Mouse (Mus musculus): Measurements from ENCODE around the gene Ifit3b. TPM values are rescaled to one million over a fixed set of nuclear protein-coding genes. Genes with fewer than 3 reads are reported as not detected.
"Not testable (repeated sequence)": the region's sequence is repeated elsewhere in the genome, so short reads cannot be mapped to it uniquely, and the experiment has no call there.

Gene Ifit3b
- polyA plus RNA-seq, 1 experiment from 2014 or later = 0.52 TPM

DNA sequence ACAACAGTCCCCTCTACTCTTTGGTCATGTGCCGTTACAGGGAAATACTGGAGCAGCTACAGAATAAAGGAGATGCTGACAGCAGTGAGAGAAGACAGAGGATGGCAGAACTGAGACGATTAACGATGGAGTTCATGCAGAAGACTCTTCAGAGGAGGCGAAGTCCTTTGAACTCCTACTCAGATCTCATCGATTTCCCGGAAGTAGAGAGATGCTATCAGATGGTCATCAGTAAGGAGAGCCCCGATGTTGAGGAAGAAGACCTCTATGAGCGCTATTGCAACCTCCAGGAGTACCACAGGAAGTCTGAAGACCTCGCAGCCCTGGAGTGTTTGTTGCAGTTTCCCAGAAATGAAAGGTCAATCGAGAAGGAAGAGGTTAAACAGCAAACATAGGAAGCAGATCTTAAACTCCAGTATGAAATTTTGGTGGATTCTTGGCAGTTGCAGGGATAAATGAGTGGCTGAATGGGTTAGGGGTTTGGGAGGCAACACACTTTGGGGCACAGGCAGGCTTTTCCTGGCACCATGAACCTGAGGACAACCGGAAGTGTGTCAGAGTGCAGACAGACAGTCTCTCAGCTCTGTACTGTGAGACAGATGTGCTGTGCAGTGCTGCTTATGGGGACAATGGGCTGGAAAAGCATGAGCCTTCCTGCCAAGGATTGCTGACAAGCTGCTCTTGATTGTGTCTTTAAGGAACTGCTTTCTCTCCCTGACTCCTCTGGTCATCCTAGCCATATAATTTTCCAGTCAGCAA, 4.7 kb downstream of the Ifit3b start:
- WGBS = 74% methylated on average over 5 of the region's 11 CpGs
- not testable (repeated sequence) for H3K9ac ChIP-seq; H3K4me3 ChIP-seq (replicated peaks); H3K36me3 ChIP-seq; H3K4me1 ChIP-seq; H3K27me3 ChIP-seq; ATAC-seq (ENCODE audit: insufficient number of reproducible peaks, low FRiP score, low TSS enrichment, low read depth); H3K27ac ChIP-seq (replicated peaks); H3K4me2 ChIP-seq (replicated peaks); H3K9me3 ChIP-seq (replicated peaks)

DNA sequence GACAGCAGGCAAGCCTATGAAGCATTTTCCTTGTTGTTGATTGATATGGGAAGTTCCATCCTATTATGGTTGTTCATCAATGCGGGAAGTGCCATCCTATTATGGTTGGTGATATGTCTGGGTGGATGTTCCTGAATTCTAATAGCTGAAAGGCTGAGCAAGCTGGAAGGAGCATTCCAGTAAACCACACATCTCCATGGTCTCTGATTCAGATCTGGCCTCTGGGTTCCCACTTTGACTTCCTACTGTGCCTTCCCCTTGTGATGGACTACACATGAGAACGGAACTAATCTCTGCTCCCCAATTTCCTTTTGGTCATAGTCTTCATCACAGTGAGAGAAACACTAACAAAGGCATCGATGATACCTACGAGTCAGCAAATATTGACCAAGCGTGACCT, 13.1 kb downstream of the Ifit3b start:
- WGBS = 91% methylated on average over 5 of the region's 5 CpGs
- no peaks in the 10 kb centered on the region for H3K36me3 ChIP-seq
- no peak overlapping the region for H3K4me2 ChIP-seq (replicated peaks)
- H3K9ac ChIP-seq = no peak overlapping the region
- H3K9me3 ChIP-seq (replicated peaks) = no peaks in the 10 kb centered on the region
- ATAC-seq (ENCODE audit: insufficient number of reproducible peaks, low FRiP score, low TSS enrichment, low read depth) = no peak
- no peak overlapping the region for H3K4me3 ChIP-seq (replicated peaks)
- H3K27me3 ChIP-seq = no peaks in the 10 kb centered on the region
- no peak overlapping the region for H3K27ac ChIP-seq (replicated peaks)
- no peaks in the 10 kb centered on the region for H3K4me1 ChIP-seq

DNA sequence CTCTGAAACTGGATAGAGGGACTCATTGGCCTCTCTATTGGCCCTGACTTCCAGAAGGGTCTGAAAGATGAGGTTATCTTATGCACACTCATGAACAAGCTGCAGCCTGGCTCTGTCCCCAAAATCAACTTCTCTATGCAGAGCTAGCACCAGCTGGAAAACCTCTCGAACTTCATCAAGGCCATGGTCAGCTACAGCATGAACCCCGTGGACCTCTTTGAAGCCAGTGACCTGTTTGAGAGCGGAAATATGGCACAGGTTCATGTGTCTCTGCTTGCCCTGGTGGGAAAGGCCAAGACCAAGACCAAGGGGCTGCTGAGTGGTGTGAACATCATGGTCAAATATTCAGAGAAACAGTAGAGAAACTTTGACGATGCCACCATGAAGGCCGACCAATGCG, 16.0 kb downstream of the Ifit3b start:
- Histone ChIP-seq H3K9me3 (replicated peaks) (no peaks in the 10 kb centered on the region), H3K36me3 (no peaks in the 10 kb centered on the region), H3K27me3 (no peaks in the 10 kb centered on the region), H3K27ac (replicated peaks) (no peak overlapping the region), H3K9ac (no peak overlapping the region), H3K4me1 (no peaks in the 10 kb centered on the region), H3K4me2 (replicated peaks) (no peak overlapping the region), H3K4me3 (replicated peaks) (no peak overlapping the region)
- WGBS = 94% methylated on average over 6 of the region's 6 CpGs
- ATAC-seq (ENCODE audit: insufficient number of reproducible peaks, low FRiP score, low TSS enrichment, low read depth) = no peak

DNA sequence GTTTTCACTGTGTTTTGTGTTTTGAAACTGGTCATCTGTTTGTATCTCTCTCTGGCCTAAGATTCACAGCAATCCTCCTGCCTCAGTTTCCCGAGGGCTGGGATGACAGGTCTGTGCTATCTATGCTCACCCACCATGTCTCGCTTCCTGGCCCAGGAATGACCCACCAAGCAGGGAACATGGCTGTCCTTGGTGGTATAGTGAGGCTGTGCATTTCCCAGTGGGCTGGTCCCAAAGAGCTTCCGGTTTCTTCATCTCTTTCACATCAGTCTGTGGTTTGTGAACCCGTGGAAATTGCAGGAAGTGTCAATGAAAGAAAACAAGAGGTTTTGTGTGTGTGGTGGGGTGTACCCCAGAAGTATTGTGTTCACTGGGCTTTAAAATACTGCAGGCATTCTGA, 16.9 kb downstream of the Ifit3b start:
- no peaks in the 10 kb centered on the region for H3K9me3 ChIP-seq (replicated peaks)
- no peak overlapping the region for H3K27ac ChIP-seq (replicated peaks)
- H3K27me3 ChIP-seq = no peaks in the 10 kb centered on the region
- H3K4me2 ChIP-seq (replicated peaks) = no peak overlapping the region
- H3K4me3 ChIP-seq (replicated peaks) = no peak overlapping the region
- WGBS = 75% methylated on average over 4 of the region's 4 CpGs
- no peak for ATAC-seq (ENCODE audit: insufficient number of reproducible peaks, low FRiP score, low TSS enrichment, low read depth)
- no peak overlapping the region for H3K9ac ChIP-seq
- H3K4me1 ChIP-seq = no peaks in the 10 kb centered on the region
- H3K36me3 ChIP-seq = no peaks in the 10 kb centered on the region

DNA sequence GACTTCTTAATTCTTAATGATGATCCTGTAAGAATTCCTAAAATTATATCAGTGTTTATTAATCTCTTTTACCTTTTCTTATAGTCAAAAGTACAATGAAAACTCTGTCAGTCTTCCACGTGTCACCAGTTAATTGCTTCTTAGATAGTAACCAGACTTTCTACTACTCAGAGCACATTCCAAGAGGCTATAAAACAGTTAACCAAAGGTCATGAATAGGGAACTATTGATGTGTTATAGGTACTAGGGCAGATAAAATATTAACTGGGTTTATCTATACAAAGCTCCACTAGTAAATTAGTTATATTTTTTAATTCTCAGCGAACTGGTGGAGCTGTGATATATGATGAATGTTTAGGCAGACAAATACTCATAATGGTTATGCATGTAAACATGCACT, 19.7 kb downstream of the Ifit3b start:
- H3K27ac ChIP-seq (replicated peaks) = no peak overlapping the region
- no peak for ATAC-seq (ENCODE audit: insufficient number of reproducible peaks, low FRiP score, low TSS enrichment, low read depth)
- no peaks in the 10 kb centered on the region for H3K9me3 ChIP-seq (replicated peaks)
- no peak overlapping the region for H3K4me3 ChIP-seq (replicated peaks)
- 66% methylated on average over 2 of the region's 2 CpGs for WGBS
- H3K36me3 ChIP-seq = no peaks in the 10 kb centered on the region
- H3K4me2 ChIP-seq (replicated peaks) = no peak overlapping the region
- H3K4me1 ChIP-seq = no peaks in the 10 kb centered on the region
- H3K9ac ChIP-seq = no peak overlapping the region
- no peaks in the 10 kb centered on the region for H3K27me3 ChIP-seq

DNA sequence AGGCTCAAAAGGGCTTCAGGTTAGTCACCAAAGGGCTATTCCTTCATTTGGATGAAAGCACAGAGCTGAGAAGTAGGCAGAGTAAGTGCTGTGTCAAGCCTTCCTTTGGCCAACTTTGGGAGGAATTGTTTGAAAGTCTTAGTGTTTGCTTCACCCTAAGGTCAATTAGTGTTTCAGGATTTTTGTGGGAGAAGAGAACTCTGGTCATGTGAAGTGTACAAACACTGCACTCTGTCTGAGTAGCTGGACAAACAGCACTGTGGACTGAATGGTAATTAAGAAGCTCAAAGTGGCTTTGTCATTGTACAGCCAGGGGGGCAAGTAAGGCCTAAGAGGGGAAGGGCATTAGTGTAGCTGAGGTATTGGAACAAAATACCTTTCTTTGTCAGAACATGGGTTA, 23.7 kb downstream of the Ifit3b start:
- H3K9me3 ChIP-seq (replicated peaks) = no peaks in the 10 kb centered on the region
- H3K27me3 ChIP-seq = no peaks in the 10 kb centered on the region
- no peak overlapping the region for H3K9ac ChIP-seq
- H3K4me1 ChIP-seq = no peaks in the 10 kb centered on the region
- no peak for ATAC-seq (ENCODE audit: insufficient number of reproducible peaks, low FRiP score, low TSS enrichment, low read depth)
- no peak overlapping the region for H3K27ac ChIP-seq (replicated peaks)
- no peak overlapping the region for H3K4me3 ChIP-seq (replicated peaks)
- H3K36me3 ChIP-seq = no peaks in the 10 kb centered on the region
- no peak overlapping the region for H3K4me2 ChIP-seq (replicated peaks)

DNA sequence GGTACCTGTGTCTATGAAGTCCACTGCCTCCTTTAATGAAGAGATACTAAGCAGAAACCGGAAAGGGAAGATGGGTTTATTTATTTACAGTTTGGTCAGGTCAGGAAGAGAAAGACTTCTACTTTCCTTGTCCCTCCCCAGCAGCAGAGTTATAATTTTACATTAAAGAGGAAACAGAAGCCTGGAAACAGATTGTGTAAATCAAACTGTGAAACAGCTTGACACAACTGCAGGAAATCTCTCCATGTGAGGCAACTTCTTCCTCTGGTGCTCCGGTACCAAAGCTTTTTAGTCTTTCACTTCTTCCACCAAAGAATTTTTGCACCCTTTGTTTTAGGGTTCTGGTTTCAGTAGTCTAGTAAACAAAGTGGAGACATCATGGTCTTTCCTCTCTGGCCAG, 25.7 kb downstream of the Ifit3b start:
- WGBS = 62% methylated on average over 2 of the region's 2 CpGs
- Histone ChIP-seq H3K4me1 (no peaks in the 10 kb centered on the region), H3K9ac (no peak overlapping the region), H3K36me3 (no peaks in the 10 kb centered on the region), H3K4me2 (replicated peaks) (no peak overlapping the region), H3K27ac (replicated peaks) (no peak overlapping the region), H3K4me3 (replicated peaks) (no peak overlapping the region), H3K9me3 (replicated peaks) (no peaks in the 10 kb centered on the region), H3K27me3 (no peaks in the 10 kb centered on the region)
- ATAC-seq (ENCODE audit: insufficient number of reproducible peaks, low FRiP score, low TSS enrichment, low read depth) = no peak

DNA sequence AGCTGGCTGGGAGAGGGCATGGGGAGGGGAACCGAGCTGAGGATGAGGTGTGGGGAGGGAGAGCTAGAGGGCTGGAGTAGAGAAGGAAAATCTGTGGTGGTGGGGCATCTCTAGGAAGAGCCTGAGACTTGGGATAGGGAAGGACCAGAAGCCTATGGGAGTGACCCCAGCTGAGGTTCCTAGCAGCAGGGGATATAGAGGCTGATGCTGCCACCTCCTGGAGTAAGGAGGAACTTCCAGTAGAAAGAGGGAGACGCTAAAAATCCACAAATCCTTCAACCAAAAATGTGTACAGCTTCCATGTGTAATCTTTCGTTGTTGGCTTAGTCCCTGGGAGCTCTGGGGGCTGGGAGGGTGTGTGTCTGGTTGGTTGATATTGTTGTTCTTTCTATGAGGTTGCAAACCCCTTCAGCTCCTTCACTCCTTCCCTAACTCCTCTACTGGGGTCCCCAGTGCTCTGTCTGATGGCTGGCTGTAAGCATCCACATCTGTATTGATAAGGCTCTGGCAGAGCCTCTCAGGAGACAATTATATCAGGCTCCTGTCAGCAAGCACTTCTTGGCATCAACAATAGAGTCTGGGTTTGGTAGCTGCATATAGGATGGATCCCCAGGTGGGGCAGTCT, 29.3 kb downstream of the Ifit3b start:
- no peak overlapping the region for H3K4me2 ChIP-seq (replicated peaks)
- no peaks in the 10 kb centered on the region for H3K36me3 ChIP-seq
- peaks cover 7% of the 10 kb centered on the region; the same call in 1 of the 2 replicates for H3K4me1 ChIP-seq
- no peak overlapping the region for H3K27ac ChIP-seq (replicated peaks)
- WGBS = 8% methylated on average over 3 of the region's 3 CpGs
- H3K27me3 ChIP-seq = no peaks in the 10 kb centered on the region
- no peak overlapping the region for H3K9ac ChIP-seq
- H3K4me3 ChIP-seq (replicated peaks) = no peak overlapping the region
- ATAC-seq (ENCODE audit: insufficient number of reproducible peaks, low FRiP score, low TSS enrichment, low read depth) = no peak
- H3K9me3 ChIP-seq (replicated peaks) = no peaks in the 10 kb centered on the region

DNA sequence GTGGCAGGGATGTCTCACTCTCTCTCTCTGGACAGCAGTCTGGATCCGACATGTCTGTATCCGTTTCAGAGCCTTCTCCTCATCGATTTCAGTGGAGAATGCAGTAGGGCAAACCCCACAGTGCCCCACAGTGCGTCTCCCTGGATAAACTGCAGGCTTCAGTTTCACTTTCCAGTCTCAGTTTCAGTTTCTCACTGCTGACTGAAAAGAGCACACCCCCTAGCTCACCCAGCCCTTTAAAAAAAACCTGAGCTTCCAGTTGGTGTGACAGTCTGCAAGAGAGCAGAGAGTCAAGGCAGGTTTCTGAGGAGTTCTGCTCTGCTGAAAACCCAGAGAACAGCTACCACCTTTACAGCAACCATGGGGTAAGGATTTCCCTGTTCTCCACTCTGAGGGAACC, 32.9 kb downstream of the Ifit3b start, which contains the start of the genes Ifit1bl2 and Ifit1:
Gene Ifit1bl2 (minus strand): TSS at position 121 of the 400 bp plus-strand sequence.
Gene Ifit1 (plus strand): TSS at position 249 of the 400 bp plus-strand sequence.
- WGBS = 24% methylated on average over 4 of the region's 4 CpGs
- H3K9me3 ChIP-seq (replicated peaks) = no peaks in the 10 kb centered on the region
- peak within 1 kb of the TSS; percentile 33 for H3K4me2 ChIP-seq (replicated peaks)
- ATAC-seq (ENCODE audit: insufficient number of reproducible peaks, low FRiP score, low TSS enrichment, low read depth) = no peak
- H3K27ac ChIP-seq (replicated peaks) = no peak within 1 kb of the TSS
- H3K4me3 ChIP-seq (replicated peaks) = 0 out of 2 replicates have a peak within 1 kb of the TSS, but pooled peaks have one; percentile 2
- H3K4me1 ChIP-seq = peaks cover 7% of the 10 kb centered on the region; the same call in 1 of the 2 replicates
- H3K36me3 ChIP-seq = no peaks in the 10 kb centered on the region
- no peaks in the 10 kb centered on the region for H3K27me3 ChIP-seq
- no peak within 1 kb of the TSS for H3K9ac ChIP-seq

DNA sequence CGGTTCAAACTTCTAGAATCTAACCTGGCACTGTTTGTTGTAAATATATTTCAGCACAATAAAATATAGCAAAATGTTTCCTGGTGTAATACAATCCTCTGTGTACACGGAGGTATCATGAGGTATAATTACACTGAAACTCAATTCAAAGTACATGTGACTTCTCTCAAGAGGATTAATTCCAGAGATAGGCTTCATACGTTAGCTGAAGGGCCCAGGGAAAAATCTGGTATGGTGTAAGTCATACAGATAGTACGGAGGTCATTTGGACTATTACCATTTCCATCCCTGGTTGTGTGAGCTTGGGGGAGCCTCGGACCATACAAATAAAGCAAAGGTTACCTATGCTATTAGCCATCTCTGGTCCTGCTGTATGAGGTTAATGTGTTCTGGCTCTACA, 34.8 kb downstream of the Ifit3b start:
- no peaks in the 10 kb centered on the region for H3K27me3 ChIP-seq
- H3K27ac ChIP-seq (replicated peaks) = no peak overlapping the region
- peaks cover 7% of the 10 kb centered on the region; the same call in 1 of the 2 replicates for H3K4me1 ChIP-seq
- 53% methylated on average over 5 of the region's 5 CpGs for WGBS
- no peaks in the 10 kb centered on the region for H3K9me3 ChIP-seq (replicated peaks)
- H3K4me3 ChIP-seq (replicated peaks) = no peak overlapping the region
- no peak overlapping the region for H3K4me2 ChIP-seq (replicated peaks)
- H3K9ac ChIP-seq = no peak overlapping the region
- H3K36me3 ChIP-seq = no peaks in the 10 kb centered on the region
- ATAC-seq (ENCODE audit: insufficient number of reproducible peaks, low FRiP score, low TSS enrichment, low read depth) = no peak

DNA sequence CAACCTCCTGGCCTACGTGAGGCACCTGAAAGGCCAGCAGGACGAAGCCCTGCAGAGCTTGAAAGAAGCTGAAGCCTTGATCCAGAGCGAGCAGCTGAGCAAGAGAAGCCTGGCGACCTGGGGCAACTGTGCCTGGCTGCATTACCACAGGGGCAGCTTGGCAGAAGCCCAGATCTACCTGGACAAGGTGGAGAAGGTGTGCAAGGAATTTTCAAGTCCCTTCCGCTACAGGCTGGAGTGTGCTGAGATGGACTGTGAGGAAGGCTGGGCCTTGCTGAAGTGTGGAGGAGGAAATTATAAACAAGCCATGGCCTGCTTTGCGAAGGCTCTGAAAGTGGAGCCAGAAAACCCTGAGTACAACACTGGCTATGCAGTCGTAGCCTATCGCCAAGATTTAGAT, 39.9 kb downstream of the Ifit3b start:
- not testable (repeated sequence) for H3K27ac ChIP-seq (replicated peaks); ATAC-seq (ENCODE audit: insufficient number of reproducible peaks, low FRiP score, low TSS enrichment, low read depth); H3K4me2 ChIP-seq (replicated peaks); H3K4me1 ChIP-seq; H3K36me3 ChIP-seq; H3K27me3 ChIP-seq; H3K9me3 ChIP-seq (replicated peaks); H3K4me3 ChIP-seq (replicated peaks); H3K9ac ChIP-seq
- WGBS = 80% methylated on average over 8 of the region's 8 CpGs

DNA sequence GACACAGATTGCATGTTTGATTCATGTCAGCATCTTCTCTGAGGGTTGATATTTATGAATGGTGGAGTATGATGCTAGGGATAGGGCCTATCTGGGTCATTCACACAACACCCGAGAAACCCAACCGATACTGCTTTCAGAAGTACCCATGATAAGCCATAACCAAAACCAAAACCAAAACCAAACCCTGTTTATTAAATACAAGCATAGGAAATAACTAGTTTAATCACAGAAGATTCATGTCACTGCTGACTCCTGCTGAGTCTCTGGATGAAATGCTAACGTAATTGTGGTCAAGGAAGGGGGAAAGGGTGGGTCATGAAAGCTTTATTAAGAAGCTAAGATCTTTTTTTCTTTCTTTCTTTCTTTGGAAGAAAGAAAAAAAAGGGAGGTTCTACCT, 42.5 kb downstream of the Ifit3b start:
- no peak for ATAC-seq (ENCODE audit: insufficient number of reproducible peaks, low FRiP score, low TSS enrichment, low read depth)
- 78% methylated on average over 3 of the region's 3 CpGs for WGBS
- H3K4me2 ChIP-seq (replicated peaks) = no peak overlapping the region

More for the DNA sequence above, 42.5 kb downstream of the Ifit3b start:
- Histone ChIP-seq H3K36me3 (no peaks in the 10 kb centered on the region), H3K27ac (replicated peaks) (no peak overlapping the region), H3K9me3 (replicated peaks) (no peaks in the 10 kb centered on the region), H3K4me3 (replicated peaks) (no peak overlapping the region), H3K27me3 (no peaks in the 10 kb centered on the region), H3K4me1 (no peaks in the 10 kb centered on the region), H3K9ac (no peak overlapping the region)
